Mouse (Mus musculus) urinary bladder, postnatal 25 days (tissue): ENCODE measurements around the gene Shbg.

ENCODE experiments used
- DNase-seq: peaks from one replicate; pipeline ENCODE4 v3.0.0; 2022; ENCODE audit warnings: low spot score

Gene Shbg

DNA sequence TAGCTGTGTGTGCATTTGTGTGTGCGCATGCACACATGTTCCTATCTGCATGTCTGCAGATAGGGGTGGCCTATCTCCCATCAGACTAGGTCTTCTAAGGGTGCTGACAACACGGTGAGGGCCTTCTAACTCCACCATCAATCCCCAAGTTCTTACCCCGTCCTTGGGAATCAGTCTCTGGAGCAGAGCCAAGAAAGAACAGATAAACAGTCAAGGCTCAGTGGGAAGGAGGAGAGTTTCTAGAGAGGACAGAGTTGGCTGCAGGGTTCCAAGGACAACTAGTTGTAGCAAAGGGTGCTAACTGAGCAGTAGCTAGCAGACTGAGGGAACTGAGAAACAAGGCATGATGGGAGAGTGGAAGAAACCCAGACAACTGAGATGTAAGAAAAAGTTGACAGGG is 15.9 kb downstream of the Shbg start:
- DNase-seq = no peak

DNA sequence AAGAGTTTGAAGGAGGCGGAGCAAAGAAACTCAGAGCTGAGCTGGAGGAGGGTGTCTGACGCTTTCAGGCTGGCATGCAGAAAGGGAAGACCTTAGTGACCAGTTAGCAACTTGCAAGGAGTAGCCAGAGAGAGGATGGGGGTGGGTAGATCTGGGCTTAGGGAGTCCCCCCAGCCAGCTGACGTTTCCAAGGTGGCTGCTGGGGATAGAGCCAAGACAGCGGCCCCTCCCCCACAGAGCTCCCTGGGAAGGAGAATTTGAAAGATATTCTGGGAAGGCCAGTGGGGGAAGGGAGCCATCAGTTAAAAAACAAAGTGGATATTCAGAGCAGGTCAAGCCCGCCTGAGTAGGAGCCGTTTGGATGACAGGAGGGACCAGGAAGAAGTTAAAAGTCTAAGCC is 17.6 kb downstream of the Shbg start:
- no peak for DNase-seq

DNA sequence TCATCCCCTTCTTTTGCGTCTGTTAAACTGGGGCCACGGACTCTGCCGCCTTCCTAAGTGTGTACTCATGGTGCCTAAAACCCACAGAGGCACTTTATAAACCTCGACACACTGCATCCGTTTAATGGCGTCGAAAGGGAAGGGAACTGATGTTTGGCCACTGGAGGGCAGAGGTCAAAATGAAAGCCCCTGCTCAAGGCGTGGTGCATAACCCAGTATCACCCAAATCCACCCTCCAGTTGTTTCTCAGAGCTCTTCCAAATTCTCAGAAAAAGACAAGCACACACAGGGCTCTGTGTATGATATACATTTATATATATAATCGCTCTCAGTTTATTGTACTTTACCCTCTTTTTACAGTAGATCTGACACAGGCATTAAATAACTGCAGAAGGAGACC is 18.3 kb downstream of the Shbg start:
- no peak for DNase-seq

- no peak for DNase-seq
These were observed 22.9 kb downstream of the Shbg start for GRCm38 (mm10) chr11:69594853-69595252.

- no peak for DNase-seq
These were observed 24.9 kb downstream of the Shbg start for GRCm38 (mm10) chr11:69592799-69593198.

DNA sequence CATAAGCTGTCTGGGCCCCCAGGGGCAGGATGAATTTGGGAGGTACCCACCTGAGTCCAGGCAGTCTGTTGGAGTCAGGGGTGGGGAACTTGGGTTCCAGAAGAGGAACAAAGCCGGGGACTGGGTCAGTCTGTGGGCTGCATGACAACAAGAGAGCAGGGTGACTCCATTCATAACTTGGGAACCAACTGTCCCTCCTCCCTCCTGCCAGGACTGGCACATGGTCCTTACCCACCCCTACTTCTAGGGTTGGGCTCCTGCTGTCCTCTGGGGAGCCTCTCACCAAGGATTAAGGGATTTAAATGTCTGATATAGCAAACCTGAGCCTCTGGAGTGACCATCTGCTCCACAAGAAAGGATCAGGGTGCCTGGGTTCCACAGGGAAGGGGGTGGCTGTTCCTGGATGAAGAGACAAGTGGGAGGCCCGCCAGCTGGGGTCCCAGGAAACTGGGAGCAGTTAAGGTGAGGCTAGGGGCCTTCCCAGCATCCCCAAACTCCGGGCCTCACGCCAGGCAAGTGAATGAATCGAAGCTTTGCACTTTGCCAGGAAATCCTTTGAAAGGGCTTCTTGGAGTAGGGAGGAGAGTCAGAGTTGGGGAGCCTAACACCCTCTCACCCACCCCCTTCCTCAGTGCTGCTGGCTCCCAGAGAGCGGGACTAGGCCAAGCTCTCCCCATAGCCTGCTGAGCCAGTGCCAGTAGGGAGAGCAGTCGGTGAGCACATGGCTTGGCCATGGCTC is 25.6 kb downstream of the Shbg start:
- DNase-seq = no peak

DNA sequence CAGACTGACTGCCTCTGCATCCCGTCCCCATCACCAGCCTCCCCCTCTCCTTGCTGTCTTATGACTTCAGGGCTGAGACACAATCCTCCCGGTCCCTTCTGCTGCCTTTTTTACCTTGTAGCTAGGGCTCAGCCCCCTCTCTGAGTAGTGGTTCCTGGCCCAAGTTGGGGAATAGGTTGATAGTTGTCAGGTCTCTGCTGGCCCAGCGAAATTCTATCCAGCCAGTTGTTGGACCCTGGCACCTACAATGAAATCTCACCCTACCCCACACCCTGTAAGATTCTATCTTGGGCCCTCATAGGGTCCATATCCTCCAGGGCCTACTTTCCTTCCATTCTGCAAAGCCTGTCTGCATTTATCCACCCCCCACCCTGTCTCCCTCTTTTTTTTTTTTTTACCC is 26.3 kb downstream of the Shbg start:
- no peak for DNase-seq

GRCm38 (mm10) chr11:69590622-69591021 is 27.1 kb downstream of the Shbg start:
- DNase-seq = no peak

DNA sequence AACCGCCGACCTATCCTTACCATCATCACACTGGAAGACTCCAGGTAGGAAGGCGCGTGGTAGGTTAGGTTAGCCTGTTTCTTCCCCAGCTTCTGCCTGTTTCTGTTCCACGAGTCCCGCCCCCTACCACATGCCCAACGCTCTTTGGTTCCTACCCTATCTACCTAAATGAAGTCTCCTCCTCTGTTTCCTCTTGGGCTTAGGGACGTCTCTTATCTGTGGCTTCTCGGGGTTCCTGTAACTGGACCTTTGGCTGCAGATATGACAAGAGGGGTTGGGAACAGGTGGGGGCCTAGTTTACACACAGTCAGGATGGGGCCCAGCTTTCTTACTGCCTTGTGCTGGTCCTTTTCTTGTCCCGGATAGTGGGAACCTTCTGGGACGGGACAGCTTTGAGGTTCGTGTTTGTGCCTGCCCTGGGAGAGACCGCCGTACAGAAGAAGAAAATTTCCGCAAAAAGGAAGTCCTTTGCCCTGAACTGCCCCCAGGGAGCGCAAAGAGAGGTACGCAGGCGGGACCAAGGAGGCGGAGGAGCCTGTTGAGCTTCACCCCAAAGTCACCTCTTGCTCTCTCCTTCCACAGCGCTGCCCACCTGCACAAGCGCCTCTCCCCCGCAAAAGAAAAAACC is 28.4 kb downstream of the Shbg start:
- DNase-seq = no peak

GRCm38 (mm10) chr11:69585718-69586325 is 31.9 kb downstream of the Shbg start:
- DNase-seq = no peak

- no peak for DNase-seq
These were observed 32.8 kb downstream of the Shbg start for GRCm38 (mm10) chr11:69584937-69585336.

- DNase-seq = no peak
These were observed 33.7 kb downstream of the Shbg start for GRCm38 (mm10) chr11:69584008-69584407.

DNA sequence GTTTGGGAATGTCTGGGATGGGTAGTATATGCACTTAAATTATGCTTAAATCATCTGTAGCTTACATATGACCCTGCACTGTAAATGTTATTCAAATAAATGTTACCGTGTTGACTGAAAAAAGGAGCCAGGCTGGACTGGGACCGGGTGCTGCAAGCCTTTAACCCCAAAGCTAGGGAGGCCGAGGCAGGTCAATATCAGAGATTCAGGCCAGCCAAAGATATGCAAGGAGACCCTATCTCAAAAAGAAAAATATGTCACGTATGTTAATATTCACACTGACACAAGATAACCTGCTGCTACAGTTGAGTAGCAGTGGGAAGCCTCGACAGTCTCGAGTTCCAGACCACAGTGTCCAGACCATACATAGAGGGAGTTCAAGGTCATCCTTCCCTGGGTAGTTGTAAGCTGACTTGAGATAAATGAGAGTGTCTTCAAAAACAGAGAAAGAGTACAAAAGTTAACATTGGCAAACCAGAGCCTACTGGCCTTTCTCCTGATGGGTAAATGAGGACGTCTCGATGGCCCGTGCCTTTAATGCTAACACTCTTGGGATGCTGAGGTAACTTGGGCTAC is 35.4 kb downstream of the Shbg start:
- DNase-seq = no peak

GRCm38 (mm10) chr11:69581814-69582213 is 35.9 kb downstream of the Shbg start:
- DNase-seq = no peak

GRCm38 (mm10) chr11:69581147-69581688 is 36.5 kb downstream of the Shbg start:
- DNase-seq = peak; percentile 80

GRCm38 (mm10) chr11:69580572-69581146 is 37.0 kb downstream of the Shbg start:
- DNase-seq = no peak

- peak; percentile 77 for DNase-seq
These were observed 37.6 kb downstream of the Shbg start, which contains the start of the genes Wrap53 and Trp53 for GRCm38 (mm10) chr11:69580091-69580514. TSS of gene Wrap53 (minus strand) at chr11:69580255. TSS of gene Trp53 (plus strand) at chr11:69580359.

DNA sequence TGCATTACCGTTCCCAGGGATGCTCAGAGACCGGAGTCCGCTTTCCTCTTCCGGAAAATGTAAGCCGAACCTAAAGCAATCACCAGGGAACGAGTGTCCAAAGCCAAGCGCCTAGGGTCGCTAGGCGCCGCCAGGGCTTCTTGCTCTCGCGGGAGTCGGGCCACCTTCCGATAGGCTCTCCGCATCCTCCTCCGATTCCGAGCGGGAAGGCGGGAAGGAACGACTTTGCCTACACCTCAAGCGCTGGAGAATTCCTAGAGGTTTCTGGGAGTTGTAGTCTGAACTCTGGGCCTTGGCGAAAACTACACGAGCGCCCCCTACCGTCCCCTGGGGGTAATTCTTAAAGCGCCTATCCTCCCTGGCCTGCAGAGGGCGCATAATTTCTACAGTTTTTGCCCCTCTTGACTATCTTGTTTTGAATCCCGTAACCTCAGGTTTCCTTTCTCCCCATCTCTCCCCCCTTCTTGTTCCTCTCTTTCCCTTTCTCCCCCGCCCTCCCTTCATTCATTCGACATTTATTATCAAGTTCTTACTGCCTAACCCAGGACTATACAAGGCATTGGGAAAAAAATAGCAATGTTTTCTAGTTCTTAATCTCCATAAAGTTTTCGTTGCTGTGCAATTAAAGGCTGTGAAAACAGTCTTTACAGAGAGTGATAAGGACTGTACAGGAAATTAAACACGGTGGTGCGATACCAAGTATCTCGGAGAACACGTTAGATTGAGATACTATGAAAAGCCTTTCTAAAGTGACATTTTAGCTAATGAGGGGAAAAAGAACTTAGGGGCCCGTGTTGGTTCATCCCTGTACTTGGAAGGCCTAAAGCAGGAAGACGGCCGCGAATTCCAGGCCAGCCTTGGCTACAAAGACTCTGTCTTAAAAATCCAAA is 38.3 kb downstream of the Shbg start:
- peak; percentile 98 for DNase-seq

GRCm38 (mm10) chr11:69578301-69578700 is 39.4 kb downstream of the Shbg start:
- no peak for DNase-seq

GRCm38 (mm10) chr11:69576307-69576706 is 41.4 kb downstream of the Shbg start:
- DNase-seq = no peak

- DNase-seq = no peak
These were observed 42.5 kb downstream of the Shbg start for GRCm38 (mm10) chr11:69575220-69575619.
